Mouse (Mus musculus): ENCODE measurements around the gene Mrpl32.

The Mrpl32 gene

GRCm38 (mm10) chr13:14612926-14613529 lies at the start of gene Mrpl32, which contains the start of gene Psma2:
Gene Mrpl32, minus strand, starts transcription at chr13:14613165.
Gene Psma2, plus strand, starts transcription at chr13:14613240.
- DNase-seq (ENCODE audit: low read depth in 2 of 2, low spot score in 2 of 2), result peak; percentile 98 to 99

DNA sequence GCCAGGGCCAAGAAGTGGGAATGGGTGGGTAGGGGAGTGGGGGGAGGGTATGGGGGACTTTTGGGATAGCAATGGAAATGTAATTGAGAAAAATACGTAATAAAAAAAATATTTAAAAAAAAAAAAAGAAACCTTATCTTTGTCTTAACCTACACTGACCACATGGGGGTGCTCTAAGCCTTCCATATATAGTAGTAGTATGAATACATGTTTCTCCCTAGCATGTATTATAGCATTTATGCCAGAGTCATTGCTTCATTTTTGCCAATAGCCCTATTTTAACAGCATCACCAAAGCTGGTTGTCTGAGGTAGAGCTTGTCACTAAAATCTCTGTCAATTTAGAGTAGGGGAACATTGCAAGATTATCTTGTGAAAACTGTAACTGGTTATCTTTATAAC lies 36.3 kb upstream of the Mrpl32 start:
- no peak for DNase-seq (ENCODE audit: low read depth in 2 of 2, low spot score in 2 of 2)

DNA sequence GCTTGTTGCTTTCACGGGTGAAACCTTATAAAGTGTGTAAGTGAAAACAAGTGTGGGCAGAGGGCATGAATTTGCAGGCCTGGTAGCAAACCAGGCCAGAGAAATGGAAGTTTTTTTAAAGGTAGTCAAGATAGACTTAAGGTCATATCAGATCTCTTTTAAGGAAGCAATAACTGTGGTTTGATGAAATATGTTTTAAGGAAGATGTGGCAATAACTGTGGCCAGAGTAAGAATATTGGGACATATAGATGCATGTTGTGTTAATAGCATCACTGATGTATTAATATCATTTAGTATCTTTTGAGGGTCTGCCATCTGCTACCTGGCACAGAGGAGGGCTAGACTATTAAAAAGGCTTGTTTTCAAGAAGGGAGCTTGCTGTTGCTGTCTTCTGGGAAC lies 27.0 kb upstream of the Mrpl32 start:
- DNase-seq (ENCODE audit: low read depth in 2 of 2, low spot score in 2 of 2), result no peak

DNA sequence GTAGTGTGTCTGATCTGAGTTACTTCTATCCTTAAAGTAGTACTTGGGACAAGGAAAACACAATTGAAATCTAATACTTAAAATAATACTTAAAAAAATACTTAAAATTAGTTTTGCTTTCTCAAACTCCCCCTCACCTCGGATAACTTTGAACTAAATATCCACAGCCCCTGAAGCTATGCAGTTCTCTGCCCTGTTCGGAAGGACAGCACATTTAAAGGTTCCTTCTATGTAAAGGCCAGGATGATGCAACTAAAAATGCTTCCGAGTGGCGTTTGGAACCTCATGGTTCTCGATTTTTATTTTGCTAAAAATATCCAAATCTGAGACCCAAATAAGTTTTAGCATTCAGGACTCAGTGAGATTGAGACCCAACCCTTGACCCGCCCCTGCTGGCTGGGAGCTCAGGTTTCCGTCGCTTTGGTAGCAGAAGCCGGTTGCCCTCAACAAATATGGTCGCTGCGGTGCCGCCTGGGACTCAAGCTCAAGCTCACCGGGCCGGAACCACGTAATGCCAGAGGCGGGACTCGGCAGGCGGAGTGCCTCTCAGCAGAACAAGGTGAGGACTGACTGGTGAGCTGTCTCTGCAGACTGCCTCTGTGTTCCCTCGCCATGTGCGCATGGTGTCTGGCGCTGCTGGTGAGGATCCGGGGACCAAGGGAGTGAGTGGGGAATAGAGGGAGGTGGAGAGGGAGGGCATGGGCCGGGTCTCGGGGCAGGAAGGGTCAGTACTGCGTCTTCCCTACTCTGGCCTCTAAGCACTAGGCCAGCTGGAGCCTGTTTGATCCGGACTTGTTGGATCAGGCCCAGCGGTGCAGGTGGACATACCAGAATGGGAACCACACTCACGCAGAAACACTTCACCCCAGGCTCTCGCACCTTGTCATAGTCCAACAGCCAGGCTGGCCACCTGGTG lies 17.0 kb upstream of the Mrpl32 start, which contains the start of gene AW209491:
Gene AW209491, plus strand, starts transcription at position 429 of the 916 bp plus-strand sequence.
- DNase-seq (ENCODE audit: low read depth in 2 of 2, low spot score in 2 of 2), result peak; percentile 90 to 91

DNA sequence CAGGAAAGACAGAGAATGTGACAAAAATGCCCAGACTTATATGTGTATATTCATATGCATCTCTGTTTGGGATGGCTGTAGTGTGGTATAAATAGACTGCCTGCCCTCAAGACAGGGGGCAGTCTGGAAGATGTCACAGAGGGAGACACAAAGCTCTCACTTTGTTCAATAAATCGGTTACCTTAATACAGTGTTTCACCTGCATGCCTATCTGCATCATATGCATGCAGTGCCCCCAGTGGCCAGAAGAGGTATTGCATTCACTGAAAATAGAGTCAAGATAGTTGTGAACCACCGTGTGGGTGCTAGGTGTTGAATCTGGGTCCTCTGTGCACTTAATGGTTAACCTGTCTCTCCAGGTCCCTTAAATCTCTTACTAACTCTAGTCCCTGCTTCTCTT lies 5.8 kb upstream of the Mrpl32 start:
- DNase-seq (ENCODE audit: low read depth in 2 of 2, low spot score in 2 of 2), result peak; percentile 69 to 77

GRCm38 (mm10) chr13:14613553-14613952 lies 588 bp upstream of the Mrpl32 start:
- peak; percentile 8 to 12 for DNase-seq (ENCODE audit: low read depth in 2 of 2, low spot score in 2 of 2)

DNA sequence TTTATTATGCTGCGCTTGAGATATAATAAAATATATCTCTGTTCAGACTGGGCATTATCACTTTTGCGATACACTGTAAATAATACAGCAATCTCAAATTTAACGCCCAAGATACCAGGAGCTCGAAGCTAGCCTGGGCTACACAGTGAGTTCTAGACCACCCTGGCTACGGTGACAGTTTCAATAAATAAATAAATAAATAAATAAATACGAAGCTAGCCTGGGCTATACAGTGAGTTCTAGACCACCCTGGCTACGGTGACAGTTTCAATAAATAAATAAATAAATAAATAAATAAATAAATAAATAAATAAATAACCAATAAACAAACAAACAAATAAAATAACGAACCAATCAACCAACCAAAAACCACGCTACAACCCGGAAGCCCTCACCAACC lies 502 bp downstream of the Mrpl32 start:
- no peak for DNase-seq (ENCODE audit: low read depth in 2 of 2, low spot score in 2 of 2)

DNA sequence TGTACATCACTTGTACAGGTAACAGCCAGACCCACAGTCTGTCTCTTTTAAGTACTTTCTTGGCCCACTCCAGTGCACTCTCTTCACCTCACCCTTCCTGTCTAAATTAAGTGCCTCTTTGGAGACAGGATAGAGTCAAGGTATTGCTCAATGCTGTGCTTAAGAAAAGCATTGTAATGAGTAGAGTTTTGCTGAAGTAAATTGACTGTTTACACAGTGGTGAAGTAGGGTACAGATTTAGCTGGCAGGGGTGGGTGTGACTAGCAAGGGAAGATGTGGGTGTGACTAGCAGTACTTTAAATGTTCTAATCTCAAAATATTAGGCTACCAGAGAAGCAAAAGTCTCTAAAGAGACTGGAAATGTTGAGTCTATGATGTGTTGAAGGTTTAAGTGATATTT lies 5.3 kb downstream of the Mrpl32 start:
- no peak for DNase-seq (ENCODE audit: low read depth in 2 of 2, low spot score in 2 of 2)

GRCm38 (mm10) chr13:14602744-14603143 lies 10.2 kb downstream of the Mrpl32 start:
- no peak for DNase-seq (ENCODE audit: low read depth in 2 of 2, low spot score in 2 of 2)

GRCm38 (mm10) chr13:14580392-14580791 lies 32.6 kb downstream of the Mrpl32 start:
- no peak for DNase-seq (ENCODE audit: low read depth in 2 of 2, low spot score in 2 of 2)

GRCm38 (mm10) chr13:14574128-14574527 lies 38.8 kb downstream of the Mrpl32 start:
- DNase-seq (ENCODE audit: low read depth in 2 of 2, low spot score in 2 of 2), result no peak

GRCm38 (mm10) chr13:14561336-14561735 lies 51.6 kb downstream of the Mrpl32 start:
- no peak for DNase-seq (ENCODE audit: low read depth in 2 of 2, low spot score in 2 of 2)

Measured in CD8-positive naive resting alpha-beta T cell, adult 2 months (primary cell).